Comparison of ENCODE assay signal across 18 mouse cellular contexts in the genomic region with DNA sequence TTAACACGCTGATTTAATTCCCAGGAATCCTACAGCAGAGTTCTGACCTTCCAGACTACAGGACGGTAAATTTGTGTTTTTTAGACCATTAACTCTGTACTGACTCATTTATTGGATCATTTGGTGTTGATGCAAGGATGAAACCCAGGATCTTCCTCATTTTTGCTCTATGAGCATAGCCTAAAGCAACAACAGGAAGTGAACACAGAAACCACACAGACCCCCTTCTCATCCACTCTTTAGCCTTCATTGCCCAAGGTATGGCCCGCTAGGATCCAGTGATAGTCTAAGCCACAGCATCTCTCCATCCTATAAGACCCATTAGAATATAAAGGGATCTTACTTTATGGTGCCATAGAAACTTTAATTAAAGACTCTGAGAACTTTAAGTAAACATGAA. TPM values are rescaled to one million over a fixed set of nuclear protein-coding genes. Genes with fewer than 3 reads are reported as not detected.
"Had no signal": no experiment of that assay in that cellular context is flagged by ENCODE, and none has a peak within 500 bp of the region (broad histone marks: within the 10 kb centered on the region; RNA-seq: fewer than 3 reads in every experiment).

No protein-coding gene starts in this region.

- DNase-seq: gastrocnemius, postnatal 14 days; gastrocnemius, postnatal 36 days; heart, adult 18-20 months; heart, postnatal 10 days; heart, postnatal 36 days; kidney, adult 18-20 months; kidney, adult 8-10 months; kidney, postnatal 10 days; kidney, postnatal 25 days; kidney, postnatal 4 days; layer of hippocampus, postnatal 36 days; liver; liver, embryonic 13.5 days had no signal

- ATAC-seq: hindbrain, embryonic 16.5 days; inflammation-experienced regulatory T-cells, adult 6 months; intestine, embryonic 15.5 days; intestine, postnatal 0 days had no signal

RNA-seq across cellular contexts. Expression of gene Grin2b, which starts 56.5 kb away (rescaled TPM):
- total RNA-seq: heart, postnatal 36 days; hematopoietic stem cell, adult 5-6 weeks had no signal
